In genomic region chr10:67225528-67225927, GRCm38 (mm10) we compare ENCODE assay signal across 13 mouse cellular contexts. TPM values are rescaled to one million over a fixed set of nuclear protein-coding genes. Genes with fewer than 3 reads are reported as not detected.
A peak's percentile ranks its signal among the peaks of the same experiment; 100 is the strongest.
DNase-seq lines count a peak whose midpoint lies in the region; ATAC-seq and TF ChIP-seq lines count a peak whose summit lies in the region.
"Had no signal": no experiment of that assay in that cellular context is flagged by ENCODE, and none has a peak within 500 bp of the region (broad histone marks: within the 10 kb centered on the region; RNA-seq: fewer than 3 reads in every experiment).

No protein-coding gene starts in this region.

- peak overlapping the region; percentile 62 for H3K27ac ChIP-seq in heart, adult 2 months
- H3K27ac ChIP-seq in intestine, embryonic 16.5 days (ENCODE audit: low read length) = 0 out of 2 replicates have a peak overlapping the region, but pooled peaks have one; percentile 3
- H3K27ac ChIP-seq in intestine, embryonic 15.5 days = no peak overlapping the region
- H3K27ac ChIP-seq in neural tube, embryonic 13.5 days (replicated peaks) = peak overlapping the region; percentile 38; the same call in 1 of the 2 replicates
- H3K27ac ChIP-seq: hindbrain, embryonic 13.5 days had no signal

- peaks cover 3% of the 10 kb centered on the region for H3K79me2 ChIP-seq in heart, adult 2 months (replicated peaks; ENCODE audit: control insufficient read depth, insufficient read depth, low read length)

- ATAC-seq in intestine, embryonic 16.5 days = no peak
- no peak for ATAC-seq in intestine, embryonic 15.5 days
- no peak for ATAC-seq in neural tube, embryonic 13.5 days (ENCODE audit: low read depth)

- no peaks in the 10 kb centered on the region for H3K9me3 ChIP-seq in intestine, embryonic 16.5 days (ENCODE audit: control insufficient read depth, low read length)
- no peaks in the 10 kb centered on the region for H3K9me3 ChIP-seq in intestine, embryonic 15.5 days
- no peaks in the 10 kb centered on the region for H3K9me3 ChIP-seq in neural tube, embryonic 13.5 days
- H3K9me3 ChIP-seq: hindbrain, embryonic 13.5 days; kidney, embryonic 15.5 days had no signal

- H3K36me3 ChIP-seq in heart, adult 2 months (ENCODE audit: control insufficient read depth, insufficient read depth, low read length) = peaks cover 37% of the 10 kb centered on the region
- H3K36me3 ChIP-seq in intestine, embryonic 16.5 days (ENCODE audit: control insufficient read depth, insufficient read depth, low read length) = peaks cover 8% of the 10 kb centered on the region
- H3K36me3 ChIP-seq in intestine, embryonic 15.5 days = peaks cover 10% of the 10 kb centered on the region
- H3K36me3 ChIP-seq in neural tube, embryonic 13.5 days = peaks cover 62% of the 10 kb centered on the region

- no peak overlapping the region for H3K4me2 ChIP-seq in intestine, embryonic 16.5 days (ENCODE audit: low read depth, low read length)
- H3K4me2 ChIP-seq in intestine, embryonic 15.5 days (replicated peaks) = no peak overlapping the region
- no peak overlapping the region for H3K4me2 ChIP-seq in neural tube, embryonic 13.5 days
- H3K4me2 ChIP-seq: hindbrain, embryonic 13.5 days; kidney, embryonic 15.5 days had no signal

- no peak for TF ChIP-seq CTCF in heart, adult 2 months (IDR thresholded peaks at IDR 0.05)

- H3K4me1 ChIP-seq in heart, adult 2 months (ENCODE audit: control insufficient read depth, insufficient read depth, low read length) = peaks cover 12% of the 10 kb centered on the region
- peaks cover 13% of the 10 kb centered on the region for H3K4me1 ChIP-seq in intestine, embryonic 16.5 days (ENCODE audit: control insufficient read depth, insufficient read depth, low read length)
- H3K4me1 ChIP-seq in intestine, embryonic 15.5 days (replicated peaks) = 0 out of 2 replicates have a peak, but pooled peaks cover 3% of the 10 kb centered on the region
- H3K4me1 ChIP-seq in neural tube, embryonic 13.5 days (replicated peaks) = peaks cover 16% of the 10 kb centered on the region; the same call in 1 of the 2 replicates

- no peak for DNase-seq in heart, adult 2 months
- DNase-seq in heart, postnatal 14 days = no peak
- no peak for DNase-seq in neural tube, embryonic 10.5 days (ENCODE audit: extremely low spot score, low spot score)
- DNase-seq in frontal cortex, postnatal 36 days (ENCODE audit: low spot score in 2 of 2) = no peak
- DNase-seq in frontal cortex, postnatal 10 days (ENCODE audit: low spot score in 2 of 2) = no peak
- DNase-seq: B cell, adult 2 months; thymus, adult 18-20 months had no signal

- 52% methylated on average over 6 of the region's 6 CpGs for WGBS in heart, adult 2 months
- WGBS in intestine, embryonic 16.5 days = 86% methylated on average over 6 of the region's 6 CpGs
- WGBS in intestine, embryonic 15.5 days = 84% methylated on average over 6 of the region's 6 CpGs
- 89% methylated on average over 6 of the region's 6 CpGs for WGBS in neural tube, embryonic 13.5 days

- H3K9ac ChIP-seq in heart, adult 2 months (ENCODE audit: low read depth, low read length) = no peak overlapping the region
- no peak overlapping the region for H3K9ac ChIP-seq in intestine, embryonic 16.5 days (ENCODE audit: low read depth, low read length)
- H3K9ac ChIP-seq in intestine, embryonic 15.5 days = no peak overlapping the region
- no peak overlapping the region for H3K9ac ChIP-seq in neural tube, embryonic 13.5 days
- H3K9ac ChIP-seq: hindbrain, embryonic 13.5 days; kidney, embryonic 15.5 days had no signal

- intact Hi-C loops in heart, adult 2 months (cut with DNase I) = loop anchor here (5.0 kb wide), 1 partner anchor 38 kb away; no protein-coding TSS in a partner anchor
- intact Hi-C loops in heart, postnatal 14 days (cut with DNase I) = loop anchor here (5.0 kb wide), 1 partner anchor 33 kb away; no protein-coding TSS in a partner anchor

- TF ChIP-seq POLR2A in heart, adult 2 months (IDR thresholded peaks at IDR 0.05; ENCODE audit: insufficient read depth, low read depth, low read length) = no peak

- no peak for TF ChIP-seq EP300 in heart, adult 2 months (IDR thresholded peaks at IDR 0.05; ENCODE audit: insufficient read depth, low read depth, low read length)

- H3K27me3 ChIP-seq in heart, adult 2 months (ENCODE audit: control insufficient read depth, insufficient read depth, low read length) = no peaks in the 10 kb centered on the region
- H3K27me3 ChIP-seq in intestine, embryonic 16.5 days (replicated peaks; ENCODE audit: control insufficient read depth, insufficient read depth, low read length) = no peaks in the 10 kb centered on the region
- no peaks in the 10 kb centered on the region for H3K27me3 ChIP-seq in intestine, embryonic 15.5 days (replicated peaks)
- H3K27me3 ChIP-seq in neural tube, embryonic 13.5 days = no peaks in the 10 kb centered on the region
- H3K27me3 ChIP-seq: hindbrain, embryonic 13.5 days; kidney, embryonic 15.5 days had no signal

- H3K4me3 ChIP-seq in heart, adult 2 months = no peak overlapping the region
- no peak overlapping the region for H3K4me3 ChIP-seq in intestine, embryonic 16.5 days (ENCODE audit: low read length)
- H3K4me3 ChIP-seq in intestine, embryonic 15.5 days (replicated peaks) = no peak overlapping the region
- H3K4me3 ChIP-seq in neural tube, embryonic 13.5 days = no peak overlapping the region
- H3K4me3 ChIP-seq: hindbrain, embryonic 13.5 days; kidney, embryonic 15.5 days; myocyte had no signal

RNA-seq across cellular contexts. Expression of gene Nrbf2, which starts 59.6 kb away (rescaled TPM):
- total RNA-seq in heart, adult 2 months (2021) = 1 to 10 TPM; 5.4 to 8.7 TPM
- 3.7 and 6.1 TPM in 2 replicates for polyA plus RNA-seq in heart, adult 2 months (2012; rRNA removed)
- 1 to 10 TPM; 9.1 to 9.7 TPM for total RNA-seq in heart, postnatal 14 days (2021)
- 35.6 and 38.5 TPM in 2 replicates for polyA plus RNA-seq in intestine, embryonic 16.5 days (2015; fragmentation: Nextera tagmentation; extraction: Ambion mirVana)
- 33.4 and 34.3 TPM in 2 replicates for polyA plus RNA-seq in intestine, embryonic 15.5 days (2015; fragmentation: Nextera tagmentation; extraction: Ambion mirVana)
- 40.9 and 42.2 TPM in 2 replicates for polyA plus RNA-seq in neural tube, embryonic 13.5 days (2015; fragmentation: Nextera tagmentation; extraction: Ambion mirVana)
